14 mouse cellular contexts compared by ENCODE assay signal in the genomic region with DNA sequence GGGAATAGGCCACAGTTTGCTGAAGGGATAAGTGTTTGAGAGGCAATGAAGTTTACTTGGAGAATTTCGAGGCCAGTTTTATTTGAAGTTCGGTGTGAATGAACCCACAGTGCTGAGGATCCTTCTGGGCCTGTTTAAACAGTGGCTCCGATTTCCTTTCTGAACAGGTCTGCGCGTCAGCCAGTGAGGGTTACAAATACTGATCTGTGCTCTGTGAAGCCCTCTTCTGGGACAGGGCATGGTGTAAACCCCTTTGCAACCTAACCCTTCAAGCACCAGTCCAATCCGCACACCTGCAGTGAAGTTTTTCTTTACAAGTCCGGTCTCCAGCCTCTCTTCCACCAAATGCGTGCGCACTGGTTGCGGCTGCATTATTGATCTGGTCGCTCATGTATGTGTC.
"Had no signal": no experiment of that assay in that cellular context is flagged by ENCODE, and none has a peak within 500 bp of the region (broad histone marks: within the 10 kb centered on the region; RNA-seq: fewer than 3 reads in every experiment).

No protein-coding gene starts in this region.

- H3K27me3 ChIP-seq: kidney, embryonic 15.5 days; neural tube, embryonic 15.5 days had no signal

- H3K9me3 ChIP-seq: kidney, embryonic 15.5 days; midbrain, embryonic 10.5 days; neural tube, embryonic 15.5 days had no signal

- ATAC-seq: intestine, embryonic 16.5 days had no signal

- H3K4me3 ChIP-seq: kidney, embryonic 15.5 days; midbrain, embryonic 10.5 days; myocyte; neural tube, embryonic 15.5 days had no signal

- H3K4me1 ChIP-seq: kidney, embryonic 15.5 days; midbrain, embryonic 10.5 days; neural tube, embryonic 15.5 days had no signal

- H3K36me3 ChIP-seq: kidney, embryonic 15.5 days; midbrain, embryonic 10.5 days; neural tube, embryonic 15.5 days had no signal

- H3K27ac ChIP-seq: kidney, embryonic 15.5 days; liver, embryonic 14.5 days; midbrain, embryonic 10.5 days; neural tube, embryonic 15.5 days had no signal

- H3K4me2 ChIP-seq: kidney, embryonic 15.5 days; neural tube, embryonic 15.5 days had no signal

- H3K9ac ChIP-seq: kidney, embryonic 15.5 days; liver, embryonic 14.5 days; neural tube, embryonic 15.5 days had no signal

- DNase-seq: kidney, adult 2 months; kidney, postnatal 14 days; left cerebral cortex, postnatal 4 days; lung, postnatal 14 days; midbrain, embryonic 14.5 days; right cerebral cortex, adult 18-20 months; right cerebral cortex, postnatal 25 days; thymus, postnatal 36 days had no signal
